ENCODE assay signal across 12 mouse cellular contexts in the genomic region with DNA sequence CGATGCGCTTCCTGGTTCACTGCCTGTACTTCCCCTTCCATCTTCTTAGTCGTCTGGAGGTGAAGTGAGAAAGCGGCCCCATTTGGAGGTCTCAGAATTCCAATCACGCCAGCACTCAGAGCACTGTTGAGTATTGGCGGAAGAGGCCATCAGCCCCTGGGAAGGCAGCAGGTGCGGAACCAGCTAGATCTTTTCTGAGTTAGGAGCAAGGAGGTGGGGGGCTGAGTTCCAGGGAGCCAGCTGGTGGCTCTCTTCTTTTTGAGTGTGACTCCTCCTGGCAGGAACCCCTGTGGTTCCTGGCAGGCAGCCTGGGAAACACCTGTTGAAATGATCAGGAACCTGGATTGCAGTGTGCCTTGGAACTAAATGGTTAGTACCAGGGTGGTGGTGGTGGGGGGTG.
DNase-seq lines count a peak whose midpoint lies in the region; ATAC-seq lines count a peak whose summit lies in the region.
"Had no signal": no experiment of that assay in that cellular context is flagged by ENCODE, and none has a peak within 500 bp of the region (broad histone marks: within the 10 kb centered on the region; RNA-seq: fewer than 3 reads in every experiment).

No protein-coding gene starts in this region.

- H3K4me1 ChIP-seq in forebrain, embryonic 14.5 days (ENCODE audit: control insufficient read depth, insufficient read depth, low read length) = no peaks in the 10 kb centered on the region
- no peaks in the 10 kb centered on the region for H3K4me1 ChIP-seq in forebrain, embryonic 12.5 days
- H3K4me1 ChIP-seq in lung, embryonic 16.5 days (replicated peaks; ENCODE audit: control insufficient read depth, insufficient read depth, low read length) = no peaks in the 10 kb centered on the region
- no peaks in the 10 kb centered on the region for H3K4me1 ChIP-seq in heart, embryonic 12.5 days (replicated peaks)
- H3K4me1 ChIP-seq: hindbrain, embryonic 10.5 days; kidney, embryonic 15.5 days; midbrain, embryonic 15.5 days had no signal

- H3K27ac ChIP-seq in forebrain, embryonic 14.5 days (ENCODE audit: low read depth, low read length) = no peak overlapping the region
- no peak overlapping the region for H3K27ac ChIP-seq in forebrain, embryonic 12.5 days
- no peak overlapping the region for H3K27ac ChIP-seq in lung, embryonic 16.5 days (ENCODE audit: low read length)
- H3K27ac ChIP-seq in heart, embryonic 12.5 days (ENCODE audit: poor library complexity, severe bottlenecking) = no peak overlapping the region
- H3K27ac ChIP-seq: hindbrain, embryonic 10.5 days; kidney, embryonic 15.5 days; liver, embryonic 14.5 days; midbrain, embryonic 15.5 days had no signal

- no peak overlapping the region for H3K4me2 ChIP-seq in forebrain, embryonic 14.5 days (ENCODE audit: low read length)
- H3K4me2 ChIP-seq in forebrain, embryonic 12.5 days = no peak overlapping the region
- H3K4me2 ChIP-seq in lung, embryonic 16.5 days (ENCODE audit: low read depth, low read length) = no peak overlapping the region
- H3K4me2 ChIP-seq in heart, embryonic 12.5 days = no peak overlapping the region
- H3K4me2 ChIP-seq: kidney, embryonic 15.5 days; midbrain, embryonic 15.5 days had no signal

- no peaks in the 10 kb centered on the region for H3K9me3 ChIP-seq in forebrain, embryonic 14.5 days (replicated peaks; ENCODE audit: control insufficient read depth, low read length)
- no peaks in the 10 kb centered on the region for H3K9me3 ChIP-seq in forebrain, embryonic 12.5 days
- no peaks in the 10 kb centered on the region for H3K9me3 ChIP-seq in lung, embryonic 16.5 days (ENCODE audit: control insufficient read depth, low read length)
- no peaks in the 10 kb centered on the region for H3K9me3 ChIP-seq in heart, embryonic 12.5 days (replicated peaks)
- H3K9me3 ChIP-seq: hindbrain, embryonic 10.5 days; kidney, embryonic 15.5 days; midbrain, embryonic 15.5 days had no signal

- H3K27me3 ChIP-seq in forebrain, embryonic 14.5 days (replicated peaks; ENCODE audit: control insufficient read depth, insufficient read depth, low read length) = no peaks in the 10 kb centered on the region
- H3K27me3 ChIP-seq in forebrain, embryonic 12.5 days = no peaks in the 10 kb centered on the region
- no peaks in the 10 kb centered on the region for H3K27me3 ChIP-seq in lung, embryonic 16.5 days (ENCODE audit: control insufficient read depth, insufficient read depth, low read depth, low read length)
- H3K27me3 ChIP-seq in heart, embryonic 12.5 days (replicated peaks) = no peaks in the 10 kb centered on the region
- H3K27me3 ChIP-seq: kidney, embryonic 15.5 days; midbrain, embryonic 15.5 days had no signal

- WGBS in forebrain, embryonic 14.5 days = 56% methylated on average over 7 of the region's 7 CpGs
- 57% methylated on average over 7 of the region's 7 CpGs for WGBS in forebrain, embryonic 12.5 days
- WGBS in lung, embryonic 16.5 days = 40% methylated on average over 7 of the region's 7 CpGs
- WGBS in heart, embryonic 12.5 days = 41% methylated on average over 7 of the region's 7 CpGs

- peak; percentile 60 for DNase-seq in forebrain, embryonic 14.5 days (ENCODE audit: low spot score)
- DNase-seq in lung, postnatal 14 days = no peak
- DNase-seq in ZHBTc4 (ENCODE audit: low read depth, low spot score) = peak; percentile 72
- peak; percentile 29 to 43 for DNase-seq in gastrocnemius, postnatal 36 days
- no peak for DNase-seq in spleen, postnatal 10 days (ENCODE audit: low spot score in 2 of 2)

- H3K9ac ChIP-seq in forebrain, embryonic 14.5 days (ENCODE audit: low read length) = no peak overlapping the region
- H3K9ac ChIP-seq in forebrain, embryonic 12.5 days = no peak overlapping the region
- no peak overlapping the region for H3K9ac ChIP-seq in lung, embryonic 16.5 days (ENCODE audit: low read length)
- H3K9ac ChIP-seq in heart, embryonic 12.5 days = no peak overlapping the region
- H3K9ac ChIP-seq: kidney, embryonic 15.5 days; liver, embryonic 14.5 days; midbrain, embryonic 15.5 days had no signal

- H3K36me3 ChIP-seq in forebrain, embryonic 14.5 days (ENCODE audit: control insufficient read depth, insufficient read depth, low read length) = no peaks in the 10 kb centered on the region
- H3K36me3 ChIP-seq in forebrain, embryonic 12.5 days (replicated peaks) = no peaks in the 10 kb centered on the region
- H3K36me3 ChIP-seq in lung, embryonic 16.5 days (ENCODE audit: control insufficient read depth, insufficient read depth, low read length) = no peaks in the 10 kb centered on the region
- H3K36me3 ChIP-seq in heart, embryonic 12.5 days = no peaks in the 10 kb centered on the region
- H3K36me3 ChIP-seq: hindbrain, embryonic 10.5 days; kidney, embryonic 15.5 days; midbrain, embryonic 15.5 days had no signal

- peak; percentile 54; the same call in 1 of the 2 replicates for ATAC-seq in forebrain, embryonic 14.5 days
- no peak for ATAC-seq in forebrain, embryonic 12.5 days (ENCODE audit: low FRiP score)
- 0 out of 2 replicates have a peak, but pooled peaks have one; percentile 38 for ATAC-seq in lung, embryonic 16.5 days (ENCODE audit: low read depth)
- no peak for ATAC-seq in heart, embryonic 12.5 days (ENCODE audit: insufficient number of reproducible peaks, low FRiP score)
- ATAC-seq: midbrain, embryonic 15.5 days had no signal

- intact Hi-C loops in gastrocnemius, postnatal 36 days (cut with DNase I) = no loop called here

- H3K4me3 ChIP-seq in forebrain, embryonic 14.5 days (ENCODE audit: low read depth, low read length) = no peak overlapping the region
- H3K4me3 ChIP-seq in forebrain, embryonic 12.5 days (replicated peaks) = no peak overlapping the region
- H3K4me3 ChIP-seq in lung, embryonic 16.5 days (ENCODE audit: low read length) = no peak overlapping the region
- no peak overlapping the region for H3K4me3 ChIP-seq in heart, embryonic 12.5 days
- H3K4me3 ChIP-seq: hindbrain, embryonic 10.5 days; kidney, embryonic 15.5 days; midbrain, embryonic 15.5 days had no signal

Comparison
In these comparisons a context has a peak if more than half of its experiments do, and no peak if none do; other contexts are left out.
1. ATAC-seq: peak in forebrain, embryonic 14.5 days (single experiment) and lung, embryonic 16.5 days (single experiment); none in forebrain, embryonic 12.5 days (single experiment) and heart, embryonic 12.5 days (single experiment).
2. DNase-seq: peak in forebrain, embryonic 14.5 days (single experiment), ZHBTc4 (single experiment) and gastrocnemius, postnatal 36 days (2 of 2); none in lung, postnatal 14 days (single experiment) and spleen, postnatal 10 days (0 of 2).